Mouse (Mus musculus) megakaryocyte-erythroid progenitor cell, adult 5-6 weeks (primary cell): ENCODE measurements around the gene Dip2a. TPM values are rescaled to one million over a fixed set of nuclear protein-coding genes. Genes with fewer than 3 reads are reported as not detected.

Source experiments
- total RNA-seq, 2 experiments: library from RNA; stranded (forward) in 1 of 2; stranded (reverse) in 1 of 2; fragments of 200-1000, 215-1000 nt in 1 of 2; fragments of >200 nt in 1 of 2; fragmentation: Nextera tagmentation in 1 of 2; gene quantifications; 2 replicates each; pipeline ENCODE4 v1.2.3; 2014 to 2017

Dip2a gene
- total RNA-seq, 2 experiments from 2014 or later: 2.4 to 3.1 TPM

Other genes with a start within 250 kb of the Dip2a start
- gene Slc5a4b, start 234.3 kb downstream of the Dip2a start, total RNA-seq (2014; fragmentation: Nextera tagmentation): not detected in 2 replicates
- gene Slc5a4b, start 234.3 kb downstream of the Dip2a start, total RNA-seq (2017): not detected in 2 replicates
- not detected in 2 replicates for gene Slc5a4a, start 197.8 kb downstream of the Dip2a start, total RNA-seq (2014; fragmentation: Nextera tagmentation)
- gene Slc5a4a, start 197.8 kb downstream of the Dip2a start, total RNA-seq (2017): not detected in 2 replicates
- 0.59 and 2.0 TPM in 2 replicates for gene Prmt2, start 107.4 kb downstream of the Dip2a start, total RNA-seq (2014; fragmentation: Nextera tagmentation)
- gene Prmt2, start 107.4 kb downstream of the Dip2a start, total RNA-seq (2017): 0.42 and 3.7 TPM in 2 replicates
- not detected in 2 replicates for gene S100b, start 91.4 kb downstream of the Dip2a start, total RNA-seq (2014; fragmentation: Nextera tagmentation)
- not detected in 2 replicates for gene S100b, start 91.4 kb downstream of the Dip2a start, total RNA-seq (2017)
- 4.1 TPM in 1 of 2 replicates, not detected in the other for gene AC141477.1, start 95.2 kb upstream of the Dip2a start, total RNA-seq (2014; fragmentation: Nextera tagmentation)
- not detected in 2 replicates for gene AC141477.1, start 95.2 kb upstream of the Dip2a start, total RNA-seq (2017)
- 43.2 and 60.4 TPM in 2 replicates for gene Pcnt, start 97.5 kb upstream of the Dip2a start, total RNA-seq (2014; fragmentation: Nextera tagmentation)
- 58.8 and 71.6 TPM in 2 replicates for gene Pcnt, start 97.5 kb upstream of the Dip2a start, total RNA-seq (2017)
- not detected in 2 replicates for gene 2610028H24Rik, start 103.8 kb upstream of the Dip2a start, total RNA-seq (2014; fragmentation: Nextera tagmentation)
- gene 2610028H24Rik, start 103.8 kb upstream of the Dip2a start, total RNA-seq (2017): not detected in 2 replicates
- 60.1 and 94.2 TPM in 2 replicates for gene Mcm3ap, start 123.6 kb upstream of the Dip2a start, total RNA-seq (2014; fragmentation: Nextera tagmentation)
- 63.5 and 87.7 TPM in 2 replicates for gene Mcm3ap, start 123.6 kb upstream of the Dip2a start, total RNA-seq (2017)
- gene Ybey, start 123.8 kb upstream of the Dip2a start, total RNA-seq (2014; fragmentation: Nextera tagmentation): 5.4 and 5.5 TPM in 2 replicates
- gene Ybey, start 123.8 kb upstream of the Dip2a start, total RNA-seq (2017): 7.5 and 8.1 TPM in 2 replicates
- gene Lss, start 186.3 kb upstream of the Dip2a start, total RNA-seq (2014; fragmentation: Nextera tagmentation): 7.5 and 11.4 TPM in 2 replicates
- 9.9 and 15.6 TPM in 2 replicates for gene Lss, start 186.3 kb upstream of the Dip2a start, total RNA-seq (2017)
- gene Spatc1l, start 217.0 kb upstream of the Dip2a start, total RNA-seq (2014; fragmentation: Nextera tagmentation): not detected in 2 replicates
- not detected in 2 replicates for gene Spatc1l, start 217.0 kb upstream of the Dip2a start, total RNA-seq (2017)
- not detected in 2 replicates for gene Ftcd, start 230.4 kb upstream of the Dip2a start, total RNA-seq (2014; fragmentation: Nextera tagmentation)
- gene Ftcd, start 230.4 kb upstream of the Dip2a start, total RNA-seq (2017): not detected in 2 replicates